Mouse (Mus musculus) neural tube, embryonic 12.5 days (tissue): ENCODE data around the gene Gatb. TPM values are rescaled to one million over a fixed set of nuclear protein-coding genes. Genes with fewer than 3 reads are reported as not detected.
A peak's percentile ranks its signal among the peaks of the same experiment; 100 is the strongest.

ENCODE experiments used
- ATAC-seq: fragments of 200-750 bp; cut with Nextera tagmentation; 2 replicates; pipeline ENCODE4 v1.8.0; 2017; ENCODE audit warnings: low read depth, mild to moderate bottlenecking, moderate TSS enrichment, moderate library complexity; ENCODE audit not compliant: low FRiP score
- H3K27ac ChIP-seq: fragments of 300-500 bp; sonication (generic); 2 replicates; pipeline ENCODE4 v1.5.1; 2016
- H3K27me3 ChIP-seq: fragments of 300-500 bp; sonication (generic); replicated peaks from 2 replicates; pipeline ENCODE4 v1.6.1; 2016; ENCODE audit warnings: mild to moderate bottlenecking
- H3K36me3 ChIP-seq: fragments of 300-500 bp; sonication (generic); 2 replicates; pipeline ENCODE4 v1.6.1; 2016; ENCODE audit warnings: mild to moderate bottlenecking
- H3K4me1 ChIP-seq: fragments of 300-500 bp; sonication (generic); 2 replicates; pipeline ENCODE4 v1.6.1; 2016
- H3K4me2 ChIP-seq: fragments of 300-500 bp; sonication (generic); replicated peaks from 2 replicates; pipeline ENCODE4 v1.6.1; 2016; ENCODE audit warnings: mild to moderate bottlenecking
- H3K4me3 ChIP-seq: fragments of 300-500 bp; sonication (generic); 2 replicates; pipeline ENCODE4 v1.5.1; 2016
- H3K9ac ChIP-seq: fragments of 300-500 bp; sonication (generic); 2 replicates; pipeline ENCODE4 v1.6.1; 2016; ENCODE audit warnings: mild to moderate bottlenecking
- H3K9me3 ChIP-seq: fragments of 300-500 bp; sonication (generic); 2 replicates; pipeline ENCODE4 v1.6.1; 2016; ENCODE audit warnings: mild to moderate bottlenecking
- WGBS: fragments of 180-500 bp; shearing (Covaris S2); methylation state at CpG from one replicate; pipeline ENCODE4 v1.1.7; 2016; 5-methylcytosine and 5-hydroxymethylcytosine counted together
- polyA plus RNA-seq: library from polyadenylated mRNA; unstranded; fragments of >200 nt; fragmentation: Nextera tagmentation; extraction: Ambion mirVana; gene quantifications from 2 replicates; pipeline ENCODE4 v1.2.1, GENCODE M21; 2016

Gene Gatb
- polyA plus RNA-seq, 1 experiment from 2014 or later: 20.6 TPM

- Histone ChIP-seq H3K27me3 (no peaks in the 10 kb centered on the region), H3K4me3 (no peak overlapping the region), H3K4me2 (no peak overlapping the region), H3K9ac (no peak overlapping the region), H3K9me3 (no peaks in the 10 kb centered on the region), H3K4me1 (peaks cover 11% of the 10 kb centered on the region), H3K27ac (no peak overlapping the region), H3K36me3 (no peaks in the 10 kb centered on the region)
- ATAC-seq: peak; percentile 48; the same call in 1 of the 2 replicates
- 63% methylated on average over 3 of the region's 3 CpGs for WGBS
Observed at GRCm38 (mm10) chr3:85601841-85602305, 28.0 kb downstream of the Gatb start.

GRCm38 (mm10) chr3:85603811-85604210 is 29.9 kb downstream of the Gatb start:
- Histone ChIP-seq H3K36me3 (no peaks in the 10 kb centered on the region), H3K4me1 (peaks cover 11% of the 10 kb centered on the region), H3K27ac (no peak overlapping the region), H3K4me3 (no peak overlapping the region), H3K9me3 (no peaks in the 10 kb centered on the region), H3K4me2 (no peak overlapping the region), H3K9ac (no peak overlapping the region), H3K27me3 (no peaks in the 10 kb centered on the region)
- WGBS: 89% methylated on average over 1 of the region's 1 CpGs
- ATAC-seq: no peak

- no peaks in the 10 kb centered on the region for H3K27me3 ChIP-seq
- no peak overlapping the region for H3K4me3 ChIP-seq
- H3K4me2 ChIP-seq: no peak overlapping the region
- H3K27ac ChIP-seq: no peak overlapping the region
- no peaks in the 10 kb centered on the region for H3K36me3 ChIP-seq
- H3K4me1 ChIP-seq: peaks cover 4% of the 10 kb centered on the region; the same call in 1 of the 2 replicates
- 92% methylated on average over 3 of the region's 3 CpGs for WGBS
- no peaks in the 10 kb centered on the region for H3K9me3 ChIP-seq
- H3K9ac ChIP-seq: no peak overlapping the region
- ATAC-seq: no peak
Observed at GRCm38 (mm10) chr3:85606912-85607311, 33.0 kb downstream of the Gatb start.

DNA sequence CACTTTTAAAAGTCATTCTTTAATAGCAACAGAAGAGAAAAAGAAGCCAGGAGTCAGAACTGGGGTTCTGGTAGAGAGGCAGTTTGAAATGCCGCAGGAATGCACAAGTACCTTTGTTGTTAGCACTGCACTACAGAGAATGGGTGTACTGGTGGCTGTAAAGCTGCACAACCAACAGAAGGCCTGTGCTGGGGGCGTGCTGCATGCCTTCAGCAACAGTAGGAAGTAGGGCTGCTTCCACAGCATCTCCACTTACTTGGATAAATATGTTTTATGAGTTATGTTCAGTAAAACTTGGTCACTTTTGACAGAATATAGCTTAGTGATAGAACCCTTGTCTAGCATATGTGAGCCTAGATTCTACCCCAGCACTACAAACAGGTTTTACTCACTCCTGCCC is 33.8 kb downstream of the Gatb start:
- Histone ChIP-seq H3K9me3 (no peaks in the 10 kb centered on the region), H3K4me3 (no peak overlapping the region), H3K27ac (no peak overlapping the region), H3K27me3 (no peaks in the 10 kb centered on the region), H3K9ac (no peak overlapping the region), H3K4me2 (no peak overlapping the region), H3K4me1 (no peaks in the 10 kb centered on the region; the same call in 1 of the 2 replicates), H3K36me3 (no peaks in the 10 kb centered on the region)
- ATAC-seq: no peak
- WGBS: 91% methylated on average over 2 of the region's 2 CpGs

DNA sequence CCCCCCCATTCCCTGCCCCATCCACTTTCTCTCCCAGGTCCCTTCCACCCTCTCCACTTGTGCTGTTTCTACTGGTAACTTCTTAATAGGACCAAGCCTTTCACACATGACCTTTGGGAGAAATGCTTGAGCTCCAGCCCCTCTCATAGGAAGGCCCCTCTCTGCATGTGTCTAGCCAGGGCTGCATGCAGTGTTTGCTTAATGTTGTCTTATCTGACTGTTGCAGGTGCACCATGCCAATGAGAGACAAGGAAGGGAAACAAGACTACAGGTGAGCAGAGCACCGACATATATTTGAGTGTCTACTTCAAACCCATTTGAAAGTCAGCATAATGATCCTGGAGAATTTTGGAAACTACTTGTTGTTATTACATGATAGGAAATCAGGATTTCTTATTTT is 42.5 kb downstream of the Gatb start:
- 94% methylated on average over 1 of the region's 1 CpGs for WGBS
- Histone ChIP-seq H3K9ac (no peak overlapping the region), H3K36me3 (peaks cover 14% of the 10 kb centered on the region), H3K4me3 (no peak overlapping the region), H3K27ac (no peak overlapping the region), H3K9me3 (no peaks in the 10 kb centered on the region), H3K27me3 (no peaks in the 10 kb centered on the region), H3K4me2 (no peak overlapping the region), H3K4me1 (no peaks in the 10 kb centered on the region)
- no peak for ATAC-seq

- no peak overlapping the region for H3K4me3 ChIP-seq
- no peaks in the 10 kb centered on the region for H3K4me1 ChIP-seq
- 82% methylated on average over 6 of the region's 6 CpGs for WGBS
Observed at GRCm38 (mm10) chr3:85618885-85619284, 45.0 kb downstream of the Gatb start.

GRCm38 (mm10) chr3:85619345-85619744 is 45.4 kb downstream of the Gatb start:
- Histone ChIP-seq H3K9ac (no peak overlapping the region), H3K4me2 (no peak overlapping the region), H3K4me3 (no peak overlapping the region), H3K27me3 (no peaks in the 10 kb centered on the region), H3K9me3 (no peaks in the 10 kb centered on the region), H3K27ac (no peak overlapping the region), H3K4me1 (no peaks in the 10 kb centered on the region), H3K36me3 (peaks cover 9% of the 10 kb centered on the region)
- ATAC-seq: no peak
- WGBS: 89% methylated on average over 5 of the region's 5 CpGs

More at GRCm38 (mm10) chr3:85618885-85619284, 45.0 kb downstream of the Gatb start:
- peaks cover 9% of the 10 kb centered on the region for H3K36me3 ChIP-seq
- H3K27me3 ChIP-seq: no peaks in the 10 kb centered on the region
- no peaks in the 10 kb centered on the region for H3K9me3 ChIP-seq
- H3K4me2 ChIP-seq: no peak overlapping the region
- no peak overlapping the region for H3K9ac ChIP-seq
- no peak for ATAC-seq
- no peak overlapping the region for H3K27ac ChIP-seq

DNA sequence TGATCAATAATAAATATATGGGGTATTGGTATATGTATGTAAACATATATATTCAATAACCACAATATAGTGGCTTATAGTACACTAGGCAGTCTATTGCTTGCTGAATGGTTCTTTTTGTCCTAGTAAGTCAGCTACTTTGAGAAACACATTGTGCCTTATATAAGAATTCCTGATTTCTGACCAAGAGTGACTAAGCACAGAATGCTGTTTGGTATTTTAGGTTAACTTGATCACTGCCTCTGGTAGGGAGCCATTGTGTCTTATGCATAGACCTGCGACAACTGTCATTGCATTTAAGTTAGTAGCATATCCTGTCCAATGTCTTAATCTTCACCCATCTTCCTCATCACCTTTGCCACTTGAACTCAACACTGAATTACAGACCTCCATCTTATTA is 45.8 kb downstream of the Gatb start:
- 91% methylated on average over 1 of the region's 1 CpGs for WGBS
- H3K27me3 ChIP-seq: no peaks in the 10 kb centered on the region
- H3K9ac ChIP-seq: no peak overlapping the region
- peaks cover 9% of the 10 kb centered on the region for H3K36me3 ChIP-seq
- no peak for ATAC-seq
- H3K4me3 ChIP-seq: no peak overlapping the region
- H3K4me2 ChIP-seq: no peak overlapping the region
- no peak overlapping the region for H3K27ac ChIP-seq
- H3K9me3 ChIP-seq: no peaks in the 10 kb centered on the region
- no peaks in the 10 kb centered on the region for H3K4me1 ChIP-seq

DNA sequence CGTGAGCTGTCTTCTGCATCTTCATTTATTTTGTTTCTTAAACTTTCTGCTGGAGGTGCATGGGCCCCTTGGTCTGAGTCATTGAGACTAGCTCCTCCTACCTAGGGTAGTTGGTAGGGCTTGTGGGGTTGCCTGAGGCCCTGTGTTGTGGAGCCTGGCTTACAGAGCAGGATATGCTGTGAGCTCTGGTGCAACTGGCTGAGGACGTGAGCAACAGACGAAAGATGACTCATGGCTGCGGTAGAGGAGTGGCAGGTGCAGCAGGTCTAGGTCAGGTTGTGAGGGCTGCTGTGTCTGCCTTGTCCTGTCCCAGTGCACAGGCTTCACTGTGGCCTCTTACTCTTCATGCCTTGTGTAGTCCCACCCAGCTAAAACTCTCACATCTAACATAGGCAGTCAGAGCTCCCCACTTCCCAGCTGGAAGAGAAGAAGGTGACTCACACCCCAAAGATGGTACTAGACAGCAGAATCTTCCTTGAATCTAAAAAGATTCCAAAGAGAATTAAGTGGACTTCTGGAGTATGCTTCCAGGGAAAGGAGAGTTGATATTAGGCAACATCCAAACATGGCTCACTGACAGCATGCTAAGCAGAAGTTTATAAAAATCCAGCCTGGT is 56.1 kb downstream of the Gatb start:
- Histone ChIP-seq H3K27ac (no peak overlapping the region), H3K4me2 (no peak overlapping the region), H3K9ac (no peak overlapping the region), H3K36me3 (no peaks in the 10 kb centered on the region; the same call in 1 of the 2 replicates), H3K4me3 (no peak overlapping the region), H3K4me1 (0 out of 2 replicates have a peak, but pooled peaks cover 6% of the 10 kb centered on the region), H3K9me3 (no peaks in the 10 kb centered on the region), H3K27me3 (no peaks in the 10 kb centered on the region)
- 98% methylated on average over 4 of the region's 4 CpGs for whole genome bisulfite sequencing
- no peak for ATAC-seq

DNA sequence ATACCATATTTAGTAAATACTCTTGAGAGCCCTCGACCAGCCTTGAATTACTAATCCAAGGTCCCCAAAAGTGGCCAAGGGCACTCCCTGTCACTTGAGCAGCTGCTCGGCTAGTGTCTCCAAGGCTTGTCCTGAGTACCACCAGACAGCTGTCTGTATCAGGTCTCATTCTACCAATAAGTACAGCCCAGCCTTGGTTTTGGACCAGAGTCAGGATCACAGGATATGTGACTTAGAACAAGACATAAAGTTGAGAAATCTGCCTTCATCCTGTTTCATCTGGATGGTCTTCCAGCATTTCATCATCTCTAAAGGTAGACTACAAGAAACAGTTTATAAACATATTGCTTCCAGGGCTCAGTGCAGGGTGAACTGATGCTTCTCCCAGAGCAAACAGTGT is 59.8 kb downstream of the Gatb start:
- H3K4me1 ChIP-seq: 0 out of 2 replicates have a peak, but pooled peaks cover 7% of the 10 kb centered on the region
- no peaks in the 10 kb centered on the region; the same call in 1 of the 2 replicates for H3K36me3 ChIP-seq
- 89% methylated on average over 2 of the region's 2 CpGs for WGBS
- no peaks in the 10 kb centered on the region for H3K27me3 ChIP-seq
- H3K4me3 ChIP-seq: no peak overlapping the region
- no peak overlapping the region for H3K4me2 ChIP-seq
- H3K9me3 ChIP-seq: no peaks in the 10 kb centered on the region
- no peak for ATAC-seq
- H3K9ac ChIP-seq: no peak overlapping the region
- no peak overlapping the region for H3K27ac ChIP-seq

- no peak overlapping the region for H3K27ac ChIP-seq
- H3K9ac ChIP-seq: no peak overlapping the region
- 85% methylated on average over 8 of the region's 8 CpGs for WGBS
- H3K4me2 ChIP-seq: no peak overlapping the region
- no peaks in the 10 kb centered on the region for H3K9me3 ChIP-seq
- no peak overlapping the region for H3K4me3 ChIP-seq
- no peak for ATAC-seq
- H3K27me3 ChIP-seq: no peaks in the 10 kb centered on the region
- no peaks in the 10 kb centered on the region for H3K36me3 ChIP-seq
- 0 out of 2 replicates have a peak, but pooled peaks cover 7% of the 10 kb centered on the region for H3K4me1 ChIP-seq
Observed at GRCm38 (mm10) chr3:85634389-85635125, 60.6 kb downstream of the Gatb start.

DNA sequence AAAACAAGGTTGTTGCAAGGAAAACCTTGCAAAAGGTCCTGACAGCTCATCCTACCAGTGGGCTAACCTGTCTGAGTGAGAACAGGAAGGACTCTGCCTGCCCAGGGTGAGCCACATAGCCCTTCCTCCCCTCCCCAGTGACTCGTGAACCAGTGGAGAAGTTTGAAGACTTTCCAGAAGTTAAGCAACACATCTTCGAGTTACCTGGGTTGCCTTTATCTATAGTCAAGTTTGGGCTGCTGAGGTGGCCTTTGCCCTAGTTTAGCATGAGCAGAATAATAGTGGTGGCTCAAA is 61.2 kb downstream of the Gatb start:
- 78% methylated on average over 2 of the region's 2 CpGs for WGBS
- 0 out of 2 replicates have a peak, but pooled peaks cover 7% of the 10 kb centered on the region for H3K4me1 ChIP-seq
- no peak overlapping the region for H3K27ac ChIP-seq
- H3K27me3 ChIP-seq: no peaks in the 10 kb centered on the region
- H3K36me3 ChIP-seq: no peaks in the 10 kb centered on the region
- H3K9me3 ChIP-seq: no peaks in the 10 kb centered on the region
- H3K9ac ChIP-seq: no peak overlapping the region
- H3K4me2 ChIP-seq: no peak overlapping the region
- no peak overlapping the region for H3K4me3 ChIP-seq
- no peak for ATAC-seq
